Mouse (Mus musculus): ENCODE results near the gene Slc25a26. TPM values are rescaled to one million over a fixed set of nuclear protein-coding genes. Genes with fewer than 3 reads are reported as not detected.

The Slc25a26 gene
- total RNA-seq, 2 experiments from 2014 or later: 4.5 to 6.5 TPM

GRCm38 (mm10) chr6:94596761-94597485 lies 96.8 kb downstream of the Slc25a26 start:
- 0 out of 2 replicates have a peak, but pooled peaks have one; percentile 30 for ATAC-seq (replicated peaks; ENCODE audit: poor library complexity)

GRCm38 (mm10) chr6:94598421-94598820 lies 98.3 kb downstream of the Slc25a26 start:
- ATAC-seq (replicated peaks; ENCODE audit: poor library complexity): no peak

- ATAC-seq (replicated peaks; ENCODE audit: poor library complexity): peak; percentile 33; the same call in 1 of the 2 replicates
These were observed 98.9 kb downstream of the Slc25a26 start for GRCm38 (mm10) chr6:94599016-94599415.

GRCm38 (mm10) chr6:94601101-94601500 lies 101.0 kb downstream of the Slc25a26 start:
- no peak for ATAC-seq (replicated peaks; ENCODE audit: poor library complexity)

- no peak for ATAC-seq (replicated peaks; ENCODE audit: poor library complexity)
These were observed 101.7 kb downstream of the Slc25a26 start for GRCm38 (mm10) chr6:94601811-94602210.

- no peak; the same call in 1 of the 2 replicates for ATAC-seq (replicated peaks; ENCODE audit: poor library complexity)
These were observed 103.9 kb downstream of the Slc25a26 start for GRCm38 (mm10) chr6:94604072-94604471.

GRCm38 (mm10) chr6:94604546-94604945 lies 104.4 kb downstream of the Slc25a26 start:
- peak; percentile 77 for ATAC-seq (replicated peaks; ENCODE audit: poor library complexity)

- ATAC-seq (replicated peaks; ENCODE audit: poor library complexity): no peak
These were observed 113.2 kb downstream of the Slc25a26 start for GRCm38 (mm10) chr6:94613235-94613895.

GRCm38 (mm10) chr6:94614346-94614745 lies 114.2 kb downstream of the Slc25a26 start:
- no peak for ATAC-seq (replicated peaks; ENCODE audit: poor library complexity)

- no peak for ATAC-seq (replicated peaks; ENCODE audit: poor library complexity)
These were observed 115.8 kb downstream of the Slc25a26 start for GRCm38 (mm10) chr6:94615936-94616335.

- no peak for ATAC-seq (replicated peaks; ENCODE audit: poor library complexity)
These were observed 118.5 kb downstream of the Slc25a26 start for GRCm38 (mm10) chr6:94618671-94619070.

GRCm38 (mm10) chr6:94620287-94620686 lies 120.2 kb downstream of the Slc25a26 start:
- no peak for ATAC-seq (replicated peaks; ENCODE audit: poor library complexity)

GRCm38 (mm10) chr6:94620801-94621301 lies 120.7 kb downstream of the Slc25a26 start:
- ATAC-seq (replicated peaks; ENCODE audit: poor library complexity): no peak

GRCm38 (mm10) chr6:94622983-94623382 lies 122.9 kb downstream of the Slc25a26 start:
- ATAC-seq (replicated peaks; ENCODE audit: poor library complexity): peak; percentile 88

- no peak for ATAC-seq (replicated peaks; ENCODE audit: poor library complexity)
These were observed 124.4 kb downstream of the Slc25a26 start for GRCm38 (mm10) chr6:94624543-94624942.

- 0 out of 2 replicates have a peak, but pooled peaks have one; percentile 19 for ATAC-seq (replicated peaks; ENCODE audit: poor library complexity)
These were observed 125.8 kb downstream of the Slc25a26 start for GRCm38 (mm10) chr6:94625896-94626295.

- ATAC-seq (replicated peaks; ENCODE audit: poor library complexity): no peak
These were observed 126.7 kb downstream of the Slc25a26 start for GRCm38 (mm10) chr6:94626807-94627206.

- no peak for ATAC-seq (replicated peaks; ENCODE audit: poor library complexity)
These were observed 127.8 kb downstream of the Slc25a26 start for GRCm38 (mm10) chr6:94627714-94628595.

- ATAC-seq (replicated peaks; ENCODE audit: poor library complexity): no peak
These were observed 128.7 kb downstream of the Slc25a26 start for GRCm38 (mm10) chr6:94628787-94629186.

- ATAC-seq (replicated peaks; ENCODE audit: poor library complexity): no peak
These were observed 131.1 kb downstream of the Slc25a26 start for GRCm38 (mm10) chr6:94631051-94631778.
